Mouse (Mus musculus) megakaryocyte, adult 5-6 weeks (primary cell): ENCODE data around the gene Rer1. TPM values are rescaled to one million over a fixed set of nuclear protein-coding genes. Genes with fewer than 3 reads are reported as not detected.

ENCODE experiments used
- ATAC-seq: 2 replicates; pipeline ENCODE4 v1.8.0; 2016; ENCODE audit warnings: mild to moderate bottlenecking, inconsistent platforms; ENCODE audit not compliant: poor library complexity, severe bottlenecking
- total RNA-seq, 2 experiments: library from RNA; stranded (forward) in 1 of 2; stranded (reverse) in 1 of 2; fragments of 153-499, 151-499 nt in 1 of 2; fragments of 221-1000, 200-1000 nt in 1 of 2; gene quantifications; 2 replicates each; pipeline versions ENCODE4 v1.2.3 to v1.2.4; 2015 to 2017

Rer1 gene
- total RNA-seq, 2 experiments from 2014 or later = 130 to 141 TPM

- ATAC-seq = no peak
Observed at GRCm38 (mm10) chr4:155034787-155035186, 51.4 kb downstream of the Rer1 start.

- no peak for ATAC-seq
Observed at GRCm38 (mm10) chr4:155034202-155034601, 52.0 kb downstream of the Rer1 start.

- ATAC-seq = no peak
Observed at GRCm38 (mm10) chr4:155033115-155033514, 53.1 kb downstream of the Rer1 start.

DNA sequence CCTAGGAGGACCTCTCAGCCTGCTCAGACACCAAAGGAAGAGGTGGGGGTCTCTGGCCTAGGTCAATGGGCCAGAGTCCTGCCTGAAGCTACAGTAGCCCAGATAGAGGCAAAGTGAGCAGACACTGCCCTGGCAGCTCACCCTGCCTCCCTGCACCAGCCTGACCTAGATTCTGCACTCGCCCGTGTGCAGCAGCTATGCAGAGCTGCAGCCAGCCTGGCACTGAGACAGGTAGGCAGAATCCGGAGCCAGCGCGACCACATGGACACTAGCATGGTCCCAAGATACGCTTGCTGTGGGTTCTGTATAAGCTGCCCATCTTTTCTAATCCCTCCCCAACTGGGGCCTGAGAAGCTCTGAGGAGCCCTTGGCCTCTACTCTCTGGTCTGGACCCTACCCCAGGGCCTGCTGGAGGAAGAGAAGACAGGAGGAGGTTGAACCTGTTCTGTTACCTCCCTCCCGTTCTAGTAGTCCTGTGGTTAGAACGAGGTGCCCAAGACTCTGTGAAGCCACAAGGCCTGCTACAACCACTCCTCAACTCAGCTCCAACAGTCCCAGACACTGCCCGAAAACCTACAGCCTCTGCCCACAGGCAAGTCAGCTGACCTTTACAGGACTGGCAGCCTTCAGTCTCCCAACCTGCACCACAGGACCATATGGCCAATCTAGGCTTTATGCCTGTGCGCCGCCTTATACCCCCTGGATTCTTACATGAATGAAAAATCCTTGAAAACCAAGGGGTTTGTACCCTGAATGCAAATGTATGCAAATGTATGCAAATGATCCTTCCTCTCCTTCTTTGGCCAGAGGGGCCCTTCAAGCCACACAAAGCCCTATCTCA lies 61.8 kb downstream of the Rer1 start:
- no peak for ATAC-seq

Other genes with a start within 250 kb of the Rer1 start
- gene Ttc34, start 248.9 kb downstream of the Rer1 start, total RNA-seq (2015) = not detected in 2 replicates
- gene Ttc34, start 248.9 kb downstream of the Rer1 start, total RNA-seq (2017) = 0.07 TPM in 1 of 2 replicates, not detected in the other
- 0.25 TPM in 1 of 2 replicates, not detected in the other for gene Mmel1, start 216.8 kb downstream of the Rer1 start, total RNA-seq (2015)
- not detected in 2 replicates for gene Mmel1, start 216.8 kb downstream of the Rer1 start, total RNA-seq (2017)
- 8.8 and 9.1 TPM in 2 replicates for gene Fam213b, start 187.2 kb downstream of the Rer1 start, total RNA-seq (2015)
- 5.5 and 6.6 TPM in 2 replicates for gene Fam213b, start 187.2 kb downstream of the Rer1 start, total RNA-seq (2017)
- gene Tnfrsf14, start 157.8 kb downstream of the Rer1 start, total RNA-seq (2015) = 87.1 and 142 TPM in 2 replicates
- gene Tnfrsf14, start 157.8 kb downstream of the Rer1 start, total RNA-seq (2017) = 67.2 and 77.3 TPM in 2 replicates
- 0.25 and 0.27 TPM in 2 replicates for gene Hes5, start 125.5 kb downstream of the Rer1 start, total RNA-seq (2015)
- not detected in 2 replicates for gene Hes5, start 125.5 kb downstream of the Rer1 start, total RNA-seq (2017)
- 28.8 and 36.1 TPM in 2 replicates for gene Pank4, start 122.3 kb downstream of the Rer1 start, total RNA-seq (2015)
- 19.1 and 27.0 TPM in 2 replicates for gene Pank4, start 122.3 kb downstream of the Rer1 start, total RNA-seq (2017)
- not detected in 2 replicates for gene Plch2, start 29.6 kb downstream of the Rer1 start, total RNA-seq (2015)
- not detected in 2 replicates for gene Plch2, start 29.6 kb downstream of the Rer1 start, total RNA-seq (2017)
- 3.7 and 4.3 TPM in 2 replicates for gene Pex10, start 19.4 kb downstream of the Rer1 start, total RNA-seq (2015)
- gene Pex10, start 19.4 kb downstream of the Rer1 start, total RNA-seq (2017) = 3.3 and 5.7 TPM in 2 replicates
- gene Morn1, start 195 bp upstream of the Rer1 start, total RNA-seq (2015) = 0.71 TPM in 1 of 2 replicates, not detected in the other
- gene Morn1, start 195 bp upstream of the Rer1 start, total RNA-seq (2017) = 0.95 and 1.1 TPM in 2 replicates
- 41.5 and 42.9 TPM in 2 replicates for gene Ski, start 136.2 kb upstream of the Rer1 start, total RNA-seq (2015)
- 12.4 and 13.3 TPM in 2 replicates for gene Ski, start 136.2 kb upstream of the Rer1 start, total RNA-seq (2017)
- 32.6 and 34.2 TPM in 2 replicates for gene Faap20, start 163.4 kb upstream of the Rer1 start, total RNA-seq (2015)
- gene Faap20, start 163.4 kb upstream of the Rer1 start, total RNA-seq (2017) = 11.7 and 18.3 TPM in 2 replicates